Comparison of ENCODE assay signal across 15 mouse cellular contexts in the genomic region with DNA sequence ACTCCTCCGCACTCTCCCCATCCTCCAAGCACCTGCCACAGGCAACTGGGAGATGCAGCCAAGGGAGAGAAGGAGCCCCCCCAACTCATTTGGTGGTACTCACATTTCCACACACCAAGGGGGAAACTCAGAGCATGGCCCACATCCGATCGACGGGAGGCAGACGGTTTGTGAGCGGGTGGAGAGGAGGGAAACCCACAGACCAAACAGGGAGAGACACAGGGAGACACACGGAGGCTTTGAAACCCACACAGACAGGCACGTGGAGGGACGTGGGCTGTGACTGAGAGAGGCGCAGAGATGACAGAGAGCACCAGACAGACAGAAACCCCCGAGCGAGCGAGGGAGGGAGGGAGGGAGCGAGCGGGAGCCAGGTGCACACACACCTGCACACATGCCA. TPM values are rescaled to one million over a fixed set of nuclear protein-coding genes. Genes with fewer than 3 reads are reported as not detected.
DNase-seq lines count a peak whose midpoint lies in the region; ATAC-seq lines count a peak whose summit lies in the region.
"Had no signal": no experiment of that assay in that cellular context is flagged by ENCODE, and none has a peak within 500 bp of the region (broad histone marks: within the 10 kb centered on the region; RNA-seq: fewer than 3 reads in every experiment).

No protein-coding gene starts in this region.

- no peaks in the 10 kb centered on the region for H3K9me3 ChIP-seq in hindbrain, embryonic 15.5 days
- H3K9me3 ChIP-seq in liver, embryonic 12.5 days (replicated peaks), result no peaks in the 10 kb centered on the region
- H3K9me3 ChIP-seq: embryonic facial prominence, embryonic 15.5 days; heart, embryonic 10.5 days; liver, embryonic 15.5 days; megakaryocyte, embryonic 14.5 days had no signal

- no peak overlapping the region for H3K4me3 ChIP-seq in hindbrain, embryonic 15.5 days
- H3K4me3 ChIP-seq in liver, embryonic 12.5 days, result no peak overlapping the region
- H3K4me3 ChIP-seq: embryonic facial prominence, embryonic 15.5 days; heart, embryonic 10.5 days; liver, embryonic 15.5 days; megakaryocyte, embryonic 14.5 days had no signal

- peak overlapping the region; percentile 53 for H3K27ac ChIP-seq in hindbrain, embryonic 15.5 days (replicated peaks)
- no peak overlapping the region for H3K27ac ChIP-seq in liver, embryonic 12.5 days
- H3K27ac ChIP-seq: heart, embryonic 10.5 days; liver, embryonic 15.5 days; stomach, postnatal 0 days had no signal

- WGBS in hindbrain, embryonic 15.5 days, result 61% methylated on average over 15 of the region's 15 CpGs
- WGBS in liver, embryonic 12.5 days (ENCODE audit: insufficient replicate concordance), result 24% methylated on average over 15 of the region's 15 CpGs

- peaks cover 41% of the 10 kb centered on the region for H3K4me1 ChIP-seq in hindbrain, embryonic 15.5 days (replicated peaks)
- H3K4me1 ChIP-seq in liver, embryonic 12.5 days, result peaks cover 16% of the 10 kb centered on the region

- no peaks in the 10 kb centered on the region for H3K27me3 ChIP-seq in hindbrain, embryonic 15.5 days
- H3K27me3 ChIP-seq in liver, embryonic 12.5 days (replicated peaks), result peaks cover 89% of the 10 kb centered on the region
- H3K27me3 ChIP-seq: embryonic facial prominence, embryonic 15.5 days had no signal

- ATAC-seq in hindbrain, embryonic 15.5 days (ENCODE audit: low FRiP score, low read depth), result no peak
- ATAC-seq in liver, embryonic 12.5 days, result no peak

- H3K4me2 ChIP-seq in hindbrain, embryonic 15.5 days, result no peak overlapping the region
- no peak overlapping the region for H3K4me2 ChIP-seq in liver, embryonic 12.5 days
- H3K4me2 ChIP-seq: embryonic facial prominence, embryonic 15.5 days; liver, embryonic 15.5 days had no signal

- DNase-seq in layer of hippocampus, adult 9-11 months, result peak; percentile 59
- DNase-seq in layer of hippocampus, adult 11-12 months (ENCODE audit: low spot score), result no peak
- peak; percentile 16 to 19 for DNase-seq in thymus, postnatal 10 days (ENCODE audit: low spot score in 2 of 2)
- no peak for DNase-seq in thymus, adult 18-20 months
- DNase-seq in thymus, postnatal 4 days, result peak; percentile 32
- no peak for DNase-seq in heart, postnatal 4 days
- DNase-seq: kidney, adult 9 months had no signal

- H3K36me3 ChIP-seq in hindbrain, embryonic 15.5 days, result peaks cover 16% of the 10 kb centered on the region; the same call in 1 of the 2 replicates
- H3K36me3 ChIP-seq in liver, embryonic 12.5 days, result no peaks in the 10 kb centered on the region
- H3K36me3 ChIP-seq: heart, embryonic 10.5 days; liver, embryonic 15.5 days had no signal

- H3K9ac ChIP-seq in hindbrain, embryonic 15.5 days, result no peak overlapping the region
- H3K9ac ChIP-seq in liver, embryonic 12.5 days, result no peak overlapping the region
- H3K9ac ChIP-seq: embryonic facial prominence, embryonic 15.5 days; liver, embryonic 15.5 days had no signal

RNA-seq across cellular contexts. Expression of a gene that starts 31.6 kb away (rescaled TPM):
- 0.53 and 1.2 TPM in 2 replicates for polyA plus RNA-seq in hindbrain, embryonic 15.5 days (2015; fragmentation: Nextera tagmentation; extraction: Ambion mirVana)
- total RNA-seq in heart, postnatal 4 days (2021), result 1 to 10 TPM; 1.6 to 1.8 TPM
- 4.0 and 4.3 TPM in 2 replicates for polyA plus RNA-seq in liver, embryonic 12.5 days (2016; fragmentation: Nextera tagmentation; extraction: Ambion mirVana)

RNA-seq across cellular contexts. Expression of a gene that starts 49.6 kb away (rescaled TPM):
- 15.0 and 18.8 TPM in 2 replicates for polyA plus RNA-seq in hindbrain, embryonic 15.5 days (2015; fragmentation: Nextera tagmentation; extraction: Ambion mirVana)
- total RNA-seq in heart, postnatal 4 days (2021), result 10 to 100 TPM; 48.7 to 52.8 TPM
- polyA plus RNA-seq in liver, embryonic 12.5 days (2016; fragmentation: Nextera tagmentation; extraction: Ambion mirVana), result 2.5 and 3.2 TPM in 2 replicates
- total RNA-seq: hematopoietic stem cell, adult 5-6 weeks had no signal

Comparison
In these comparisons a context has a peak if more than half of its experiments do, and no peak if none do; other contexts are left out.
1. DNase-seq: peak in layer of hippocampus, adult 9-11 months (single experiment), thymus, postnatal 10 days (2 of 2) and thymus, postnatal 4 days (single experiment); none in layer of hippocampus, adult 11-12 months (single experiment), thymus, adult 18-20 months (0 of 2) and heart, postnatal 4 days (single experiment).